Mouse (Mus musculus) right cerebral cortex, postnatal 36 days (tissue): ENCODE measurements around the gene Napa.

Experiments
- DNase-seq, 2 experiments: peaks; one replicate each; pipeline ENCODE4 v3.0.0; 2022; ENCODE audit warnings: low spot score in 2 of 2, mixed read lengths in 1 of 2

Napa gene

GRCm38 (mm10) chr7:16098021-16099017 lies at the start of gene Napa:
Napa (plus strand) TSS chr7:16098458.
- peak; percentile 100 for DNase-seq

- no peak for DNase-seq
Measured at GRCm38 (mm10) chr7:16048675-16049575, 49.3 kb upstream of the Napa start.

GRCm38 (mm10) chr7:16049576-16049915 lies 48.7 kb upstream of the Napa start:
- DNase-seq = no peak

- no peak for DNase-seq
Measured at GRCm38 (mm10) chr7:16050600-16050999, 47.7 kb upstream of the Napa start.

GRCm38 (mm10) chr7:16051883-16052595 lies 46.2 kb upstream of the Napa start:
- DNase-seq = peak; percentile 50 to 56

GRCm38 (mm10) chr7:16052684-16053083 lies 45.6 kb upstream of the Napa start:
- DNase-seq = peak; percentile 83 to 89

- no peak for DNase-seq
Measured at GRCm38 (mm10) chr7:16053105-16053504, 45.2 kb upstream of the Napa start.

GRCm38 (mm10) chr7:16054966-16055365 lies 43.3 kb upstream of the Napa start:
- no peak for DNase-seq

- no peak for DNase-seq
Measured at GRCm38 (mm10) chr7:16055665-16056064, 42.6 kb upstream of the Napa start.

GRCm38 (mm10) chr7:16056459-16057135 lies 41.7 kb upstream of the Napa start:
- DNase-seq = peak; percentile 30 to 38

GRCm38 (mm10) chr7:16057136-16057534 lies 41.1 kb upstream of the Napa start:
- DNase-seq = no peak

GRCm38 (mm10) chr7:16061219-16062098 lies 36.8 kb upstream of the Napa start, which contains the start of gene Zfp541:
Zfp541 (plus strand) TSS chr7:16061814.
- DNase-seq = no peak

- DNase-seq = no peak
Measured at GRCm38 (mm10) chr7:16062099-16062420, 36.2 kb upstream of the Napa start.

GRCm38 (mm10) chr7:16063490-16063889 lies 34.8 kb upstream of the Napa start:
- DNase-seq = no peak

- DNase-seq = no peak
Measured at GRCm38 (mm10) chr7:16070846-16071245, 27.4 kb upstream of the Napa start.

GRCm38 (mm10) chr7:16071906-16072305 lies 26.4 kb upstream of the Napa start:
- no peak for DNase-seq

GRCm38 (mm10) chr7:16079947-16080346 lies 18.3 kb upstream of the Napa start:
- no peak for DNase-seq

- DNase-seq = no peak
Measured at GRCm38 (mm10) chr7:16080581-16080980, 17.7 kb upstream of the Napa start.

GRCm38 (mm10) chr7:16083361-16083760 lies 14.9 kb upstream of the Napa start:
- no peak for DNase-seq

GRCm38 (mm10) chr7:16087587-16087986 lies 10.7 kb upstream of the Napa start:
- no peak for DNase-seq
